Mouse (Mus musculus): ENCODE data around the gene Cym. TPM values are rescaled to one million over a fixed set of nuclear protein-coding genes. Genes with fewer than 3 reads are reported as not detected.

Cym gene
- polyA plus RNA-seq, 2 experiments = 0.40 to 0.47 TPM

DNA sequence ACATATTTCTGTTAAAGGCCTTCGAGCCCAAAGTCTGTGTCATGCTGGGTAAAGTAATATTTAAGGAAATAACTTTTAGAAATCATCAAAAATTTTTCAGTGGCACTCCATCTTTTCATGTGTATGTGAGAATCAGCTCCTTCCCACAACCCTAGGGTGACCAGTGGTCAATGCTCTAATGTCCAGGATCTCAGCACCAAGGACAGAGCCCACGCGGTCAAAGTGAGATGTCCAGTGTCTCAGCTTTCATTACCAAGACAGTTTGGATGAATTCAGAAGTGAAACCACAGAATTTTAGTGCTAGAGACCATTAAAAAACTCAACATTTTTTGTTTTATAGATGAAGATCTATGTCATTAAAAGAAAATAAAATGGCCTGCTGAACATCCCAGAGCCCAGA is 49.6 kb downstream of the Cym start:
- Histone ChIP-seq H3K27ac (replicated peaks; ENCODE audit: low read depth, low read length) (no peak overlapping the region), H3K4me2 (replicated peaks; ENCODE audit: low read depth, low read length, severe bottlenecking) (no peak overlapping the region), H3K9ac (ENCODE audit: low read depth, low read length, severe bottlenecking) (no peak overlapping the region), H3K4me1 (ENCODE audit: control insufficient read depth, insufficient read depth, low read length) (no peaks in the 10 kb centered on the region), H3K27me3 (ENCODE audit: control insufficient read depth, insufficient read depth, low read length) (no peaks in the 10 kb centered on the region), H3K9me3 (ENCODE audit: control insufficient read depth, low read length) (no peaks in the 10 kb centered on the region), H3K36me3 (ENCODE audit: control insufficient read depth, insufficient read depth, low read length) (no peaks in the 10 kb centered on the region), H3K4me3 (replicated peaks; ENCODE audit: low read length) (no peak overlapping the region)
- no peak for ATAC-seq (ENCODE audit: low FRiP score, low read depth)
- 74% methylated on average over 3 of the region's 3 CpGs for WGBS
- no peak for TF ChIP-seq POLR2A (IDR thresholded peaks at IDR 0.05; ENCODE audit: borderline replicate concordance, extremely low read depth, insufficient read depth, insufficient read length)
- DNase-seq (ENCODE audit: low spot score) = no peak

DNA sequence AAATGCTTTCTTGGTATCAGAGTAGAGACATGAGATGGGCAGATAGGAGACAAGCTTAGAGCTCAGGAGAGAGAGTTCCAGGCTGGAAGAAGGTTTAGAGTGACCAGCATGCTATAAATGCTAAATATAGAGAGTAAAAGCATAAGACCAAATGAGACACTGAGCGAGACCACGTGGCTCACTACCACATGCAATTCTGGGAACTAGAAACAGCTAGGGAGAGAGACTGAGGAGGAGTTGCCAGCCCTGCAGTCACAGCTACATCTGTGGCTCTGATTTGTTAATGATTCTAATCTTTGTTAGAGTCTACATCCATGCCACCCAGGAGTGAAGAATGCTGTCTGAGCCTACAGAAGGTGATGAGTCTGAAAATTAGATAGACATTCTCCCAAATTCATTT is 52.0 kb downstream of the Cym start:
- Histone ChIP-seq H3K27me3 (ENCODE audit: control insufficient read depth, insufficient read depth, low read length) (no peaks in the 10 kb centered on the region), H3K4me3 (replicated peaks; ENCODE audit: low read length) (no peak overlapping the region), H3K9ac (ENCODE audit: low read depth, low read length, severe bottlenecking) (no peak overlapping the region), H3K9me3 (ENCODE audit: control insufficient read depth, low read length) (no peaks in the 10 kb centered on the region), H3K36me3 (ENCODE audit: control insufficient read depth, insufficient read depth, low read length) (no peaks in the 10 kb centered on the region), H3K4me2 (replicated peaks; ENCODE audit: low read depth, low read length, severe bottlenecking) (no peak overlapping the region), H3K4me1 (ENCODE audit: control insufficient read depth, insufficient read depth, low read length) (no peaks in the 10 kb centered on the region), H3K27ac (replicated peaks; ENCODE audit: low read depth, low read length) (no peak overlapping the region)
- ATAC-seq (ENCODE audit: low FRiP score, low read depth) (no peak), DNase-seq (ENCODE audit: low spot score) (no peak)
- TF ChIP-seq POLR2A (IDR thresholded peaks at IDR 0.05; ENCODE audit: borderline replicate concordance, extremely low read depth, insufficient read depth, insufficient read length) = no peak
- WGBS = 72% methylated on average over 2 of the region's 2 CpGs

DNA sequence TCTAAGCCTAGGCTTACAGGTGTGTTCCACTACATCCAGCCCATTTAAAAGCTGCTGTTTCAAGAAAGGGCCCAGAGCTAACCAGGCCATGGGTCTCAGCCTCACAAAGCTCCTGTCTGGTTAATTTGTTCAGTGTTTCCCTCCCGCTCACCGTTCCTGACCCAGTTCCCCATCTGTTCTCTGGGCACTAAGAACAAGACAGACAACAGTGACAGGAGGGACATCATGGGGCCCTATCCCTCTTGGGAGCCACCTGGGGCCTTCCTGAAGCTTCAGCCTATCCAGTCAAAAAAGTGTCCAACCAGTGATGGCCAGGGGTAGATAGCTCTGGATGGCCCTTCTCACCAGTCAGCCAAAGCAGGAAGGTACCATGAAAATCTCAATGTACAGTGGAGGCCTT is 58.8 kb downstream of the Cym start:
- Histone ChIP-seq H3K4me2 (replicated peaks; ENCODE audit: low read depth, low read length, severe bottlenecking) (no peak overlapping the region), H3K27me3 (ENCODE audit: control insufficient read depth, insufficient read depth, low read length) (no peaks in the 10 kb centered on the region), H3K27ac (replicated peaks; ENCODE audit: low read depth, low read length) (no peak overlapping the region), H3K4me1 (ENCODE audit: control insufficient read depth, insufficient read depth, low read length) (no peaks in the 10 kb centered on the region), H3K36me3 (ENCODE audit: control insufficient read depth, insufficient read depth, low read length) (no peaks in the 10 kb centered on the region), H3K4me3 (replicated peaks; ENCODE audit: low read length) (no peak overlapping the region), H3K9ac (ENCODE audit: low read depth, low read length, severe bottlenecking) (no peak overlapping the region), H3K9me3 (ENCODE audit: control insufficient read depth, low read length) (no peaks in the 10 kb centered on the region)
- WGBS = 85% methylated on average over 2 of the region's 2 CpGs
- DNase-seq (ENCODE audit: low spot score) (no peak), ATAC-seq (ENCODE audit: low FRiP score, low read depth) (no peak)
- no peak for TF ChIP-seq POLR2A (IDR thresholded peaks at IDR 0.05; ENCODE audit: borderline replicate concordance, extremely low read depth, insufficient read depth, insufficient read length)

Other genes with a start within 250 kb of the Cym start
- gene Kcna3, start 185.6 kb downstream of the Cym start, polyA plus RNA-seq (2012; rRNA removed) = 0.69 and 1.1 TPM in 2 replicates
- 1.0 and 1.1 TPM in 2 replicates for gene Kcna3, start 185.6 kb downstream of the Cym start, polyA plus RNA-seq (2014; fragmentation: Nextera tagmentation; extraction: Ambion mirVana)
- 0.41 and 0.47 TPM in 2 replicates for gene Kcna2, start 120.6 kb downstream of the Cym start, polyA plus RNA-seq (2012; rRNA removed)
- gene Kcna2, start 120.6 kb downstream of the Cym start, polyA plus RNA-seq (2014; fragmentation: Nextera tagmentation; extraction: Ambion mirVana) = 0.25 TPM in 2 replicates
- gene Kcna10, start 38.7 kb downstream of the Cym start, polyA plus RNA-seq (2012; rRNA removed) = not detected in 2 replicates
- not detected in 2 replicates for gene Kcna10, start 38.7 kb downstream of the Cym start, polyA plus RNA-seq (2014; fragmentation: Nextera tagmentation; extraction: Ambion mirVana)
- gene A630076J17Rik, start 8.9 kb upstream of the Cym start, polyA plus RNA-seq (2012; rRNA removed) = not detected in 2 replicates
- gene A630076J17Rik, start 8.9 kb upstream of the Cym start, polyA plus RNA-seq (2014; fragmentation: Nextera tagmentation; extraction: Ambion mirVana) = not detected in 2 replicates
- gene Prok1, start 18.0 kb upstream of the Cym start, polyA plus RNA-seq (2012; rRNA removed) = 0.37 and 0.72 TPM in 2 replicates
- 0.10 and 0.19 TPM in 2 replicates for gene Prok1, start 18.0 kb upstream of the Cym start, polyA plus RNA-seq (2014; fragmentation: Nextera tagmentation; extraction: Ambion mirVana)
- 87.4 and 101 TPM in 2 replicates for gene Lamtor5, start 57.1 kb upstream of the Cym start, polyA plus RNA-seq (2012; rRNA removed)
- gene Lamtor5, start 57.1 kb upstream of the Cym start, polyA plus RNA-seq (2014; fragmentation: Nextera tagmentation; extraction: Ambion mirVana) = 194 and 202 TPM in 2 replicates
- gene Slc16a4, start 69.5 kb upstream of the Cym start, polyA plus RNA-seq (2012; rRNA removed) = 4.1 and 4.9 TPM in 2 replicates
- 8.0 and 9.5 TPM in 2 replicates for gene Slc16a4, start 69.5 kb upstream of the Cym start, polyA plus RNA-seq (2014; fragmentation: Nextera tagmentation; extraction: Ambion mirVana)
- 6.8 and 6.9 TPM in 2 replicates for gene Rbm15, start 111.9 kb upstream of the Cym start, polyA plus RNA-seq (2012; rRNA removed)
- gene Rbm15, start 111.9 kb upstream of the Cym start, polyA plus RNA-seq (2014; fragmentation: Nextera tagmentation; extraction: Ambion mirVana) = 14.0 and 16.3 TPM in 2 replicates
- gene Kcnc4, start 237.8 kb upstream of the Cym start, polyA plus RNA-seq (2012; rRNA removed) = 1.4 and 1.8 TPM in 2 replicates
- 0.29 and 0.36 TPM in 2 replicates for gene Kcnc4, start 237.8 kb upstream of the Cym start, polyA plus RNA-seq (2014; fragmentation: Nextera tagmentation; extraction: Ambion mirVana)